Mouse (Mus musculus): ENCODE results near the gene Stpg4.
A peak's percentile ranks its signal among the peaks of the same experiment; 100 is the strongest.

Stpg4 gene

DNA sequence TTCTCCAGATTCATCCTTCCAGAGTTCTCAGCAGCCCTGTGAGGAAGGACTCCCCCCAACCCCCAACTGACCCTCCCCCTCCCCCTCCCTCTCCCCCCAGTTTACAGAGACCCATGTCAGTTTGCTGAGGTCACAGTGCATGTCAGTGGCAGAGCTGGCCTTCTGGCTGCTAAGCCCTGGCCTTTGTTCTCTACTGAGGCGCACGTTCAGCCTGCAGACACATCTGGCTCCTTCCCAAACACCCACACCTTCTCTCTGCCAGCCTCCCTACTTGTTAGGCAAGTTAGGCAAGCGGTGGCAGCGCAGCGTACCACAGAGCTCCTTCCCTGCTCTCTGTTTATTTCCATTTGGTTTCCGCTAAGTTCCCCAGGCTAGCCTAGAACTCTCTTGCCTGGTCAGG is 50.0 kb downstream of the Stpg4 start:
- DNase-seq = peak; percentile 41

DNA sequence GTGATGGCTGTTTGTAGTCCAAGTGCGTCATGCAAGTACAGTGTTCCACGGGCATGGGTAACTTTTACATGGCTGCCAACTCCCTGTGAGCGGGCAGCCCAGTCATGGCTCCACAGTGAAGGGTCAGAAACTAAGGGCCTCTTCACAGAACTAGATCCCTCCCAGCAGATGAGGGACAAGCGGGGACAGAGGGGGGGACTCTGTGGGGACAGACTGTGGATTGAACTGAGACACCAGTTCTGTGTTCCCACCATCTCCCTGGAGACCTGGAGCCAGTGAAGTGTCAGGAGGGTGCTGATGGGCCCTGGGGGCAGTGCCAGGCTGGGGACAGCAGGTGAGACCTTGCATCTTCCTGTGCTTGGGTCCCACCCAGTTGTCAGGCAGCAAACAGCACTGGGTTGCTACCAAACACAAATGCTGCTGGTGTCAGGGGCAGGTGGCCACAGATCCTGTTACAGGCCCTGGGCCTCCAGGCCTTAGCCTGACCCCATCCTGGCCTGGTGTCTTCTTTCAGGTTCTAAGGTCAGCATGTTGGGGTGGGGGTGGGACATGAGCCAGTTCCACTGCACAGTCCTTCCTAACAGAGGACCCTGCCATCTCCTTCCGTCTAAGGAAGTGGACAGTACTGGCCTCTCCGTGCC is 50.6 kb downstream of the Stpg4 start:
- DNase-seq = no peak

GRCm38 (mm10) chr17:87375941-87376511 is 51.5 kb downstream of the Stpg4 start:
- no peak for DNase-seq

- DNase-seq = no peak
Measured at GRCm38 (mm10) chr17:87373327-87373726, 54.2 kb downstream of the Stpg4 start.

GRCm38 (mm10) chr17:87372189-87372588 is 55.4 kb downstream of the Stpg4 start:
- DNase-seq = no peak

GRCm38 (mm10) chr17:87369270-87369759 is 58.2 kb downstream of the Stpg4 start:
- no peak for DNase-seq

- no peak for DNase-seq
Measured at GRCm38 (mm10) chr17:87368481-87368880, 59.1 kb downstream of the Stpg4 start.

DNA sequence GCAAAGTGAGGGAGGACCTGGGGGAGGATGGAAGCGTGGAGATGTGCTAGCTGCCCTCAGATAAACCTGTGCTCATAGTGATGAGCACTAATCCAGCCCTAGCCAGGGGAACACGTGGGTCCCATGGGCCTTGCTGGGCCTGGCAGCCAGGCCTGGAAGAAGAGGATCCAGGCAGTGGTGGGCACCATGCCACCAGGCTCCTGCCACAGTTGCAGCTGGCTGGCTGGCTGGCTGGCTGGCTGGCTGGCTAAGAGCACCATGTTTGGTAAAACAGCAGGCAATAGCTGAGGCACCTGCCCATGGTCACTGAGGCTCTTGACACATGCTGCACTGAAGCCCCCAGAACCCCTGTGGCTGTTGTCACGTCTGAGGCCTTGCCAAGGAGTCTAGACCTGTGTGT is 59.9 kb downstream of the Stpg4 start:
- DNase-seq = peak; percentile 56

DNA sequence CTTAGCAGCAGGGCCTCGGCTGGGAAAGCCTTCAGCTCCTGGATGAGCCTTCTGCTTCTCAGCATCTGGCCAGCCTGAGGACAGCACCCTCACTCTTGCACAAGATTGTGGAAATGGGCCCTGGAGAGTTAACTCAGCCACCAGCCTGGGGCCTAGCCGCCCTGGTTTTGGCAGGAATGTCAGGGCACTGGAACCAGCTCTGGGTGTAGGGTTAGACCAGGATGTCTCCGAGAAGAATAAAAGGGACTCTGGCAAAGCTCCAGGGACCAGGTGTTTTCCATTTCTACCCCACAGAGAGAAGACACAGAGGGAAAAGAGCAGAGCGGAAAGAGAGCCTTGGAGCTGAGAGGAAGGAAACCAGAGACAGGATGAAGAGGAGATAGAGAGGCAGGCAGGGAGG is 60.3 kb downstream of the Stpg4 start:
- DNase-seq = no peak

DNA sequence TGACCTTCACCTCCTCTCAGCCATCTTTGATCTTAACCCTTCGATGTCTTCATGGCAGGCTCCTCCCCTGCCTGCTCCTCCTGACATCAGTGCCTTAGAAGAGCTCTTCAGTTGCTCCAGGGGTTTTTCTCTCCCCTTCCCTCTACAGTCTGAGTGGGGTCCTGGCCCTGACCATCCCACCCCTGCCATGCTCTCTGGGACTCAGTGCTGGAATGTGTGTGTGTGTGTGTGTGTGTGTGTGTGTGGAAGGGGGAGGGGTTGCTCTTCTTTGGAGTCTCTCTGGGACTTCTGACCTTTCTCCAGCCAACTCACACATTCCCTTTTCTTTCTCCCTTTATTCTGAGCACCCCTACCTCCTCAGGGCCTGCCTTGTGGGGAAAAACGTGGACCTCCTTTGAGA is 61.0 kb downstream of the Stpg4 start:
- DNase-seq = no peak

- DNase-seq = no peak
Measured at GRCm38 (mm10) chr17:87365268-87365667, 62.3 kb downstream of the Stpg4 start.

DNA sequence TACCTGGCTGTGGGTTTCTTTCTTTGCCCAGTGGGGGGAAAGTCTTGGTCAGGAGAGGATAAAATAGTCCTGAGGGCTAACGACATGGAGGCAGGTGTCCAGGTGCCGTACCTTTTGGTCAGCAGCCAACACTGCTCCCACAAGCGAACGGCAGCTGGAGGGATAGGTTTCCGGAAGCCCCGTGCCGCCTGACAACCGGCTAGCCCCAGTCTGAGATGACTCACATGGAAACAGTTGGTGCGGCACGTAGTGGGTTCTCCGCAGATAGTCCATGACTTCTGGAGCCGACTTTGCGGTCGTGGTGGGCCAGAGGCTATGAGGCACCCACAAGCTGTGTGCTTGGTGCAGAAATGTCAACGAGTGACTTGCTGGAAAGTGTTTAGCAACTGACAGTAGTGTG is 63.4 kb downstream of the Stpg4 start:
- DNase-seq = no peak

DNA sequence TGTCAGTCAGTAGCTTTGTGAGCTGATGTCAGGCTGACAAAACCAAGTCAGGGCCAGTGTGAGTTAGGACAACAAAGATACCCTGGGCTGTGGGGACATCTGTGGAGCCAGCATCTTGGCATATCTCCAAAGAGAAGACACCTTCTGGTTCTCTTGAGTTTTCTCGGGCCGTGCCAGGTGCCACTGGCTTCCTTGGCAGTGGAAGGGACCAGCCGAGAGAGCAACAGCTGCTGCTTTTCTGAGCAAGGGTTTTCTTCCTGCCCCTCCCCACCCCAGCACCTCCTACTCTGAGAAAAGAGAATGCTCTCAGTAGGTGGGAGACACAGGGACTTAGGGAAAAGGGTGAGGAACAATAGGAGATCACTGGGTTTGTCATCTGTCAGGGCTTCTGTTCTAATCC is 66.4 kb downstream of the Stpg4 start:
- no peak for DNase-seq

DNA sequence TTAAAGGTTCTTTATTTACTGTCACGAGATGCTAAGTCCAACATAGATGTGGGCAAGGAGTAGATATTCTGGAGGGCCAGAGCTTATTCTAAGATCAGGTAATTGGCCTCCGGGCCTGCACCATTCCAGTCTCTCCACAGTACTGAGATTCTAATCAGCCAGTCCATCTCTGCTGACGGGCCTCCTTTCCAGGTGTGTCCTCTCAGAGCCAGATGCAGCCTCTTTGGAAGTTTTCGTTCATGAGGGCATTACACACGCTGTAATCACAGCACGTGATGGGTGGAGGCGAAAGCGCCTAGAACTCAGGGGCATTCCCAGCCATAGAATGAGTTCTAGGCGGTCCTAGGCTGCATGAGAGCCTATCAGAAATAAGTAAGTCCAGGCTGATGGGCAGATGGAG is 70.0 kb downstream of the Stpg4 start:
- no peak for DNase-seq

GRCm38 (mm10) chr17:87356261-87356660 is 71.3 kb downstream of the Stpg4 start:
- no peak for DNase-seq

GRCm38 (mm10) chr17:87355456-87355855 is 72.1 kb downstream of the Stpg4 start:
- no peak for DNase-seq

DNA sequence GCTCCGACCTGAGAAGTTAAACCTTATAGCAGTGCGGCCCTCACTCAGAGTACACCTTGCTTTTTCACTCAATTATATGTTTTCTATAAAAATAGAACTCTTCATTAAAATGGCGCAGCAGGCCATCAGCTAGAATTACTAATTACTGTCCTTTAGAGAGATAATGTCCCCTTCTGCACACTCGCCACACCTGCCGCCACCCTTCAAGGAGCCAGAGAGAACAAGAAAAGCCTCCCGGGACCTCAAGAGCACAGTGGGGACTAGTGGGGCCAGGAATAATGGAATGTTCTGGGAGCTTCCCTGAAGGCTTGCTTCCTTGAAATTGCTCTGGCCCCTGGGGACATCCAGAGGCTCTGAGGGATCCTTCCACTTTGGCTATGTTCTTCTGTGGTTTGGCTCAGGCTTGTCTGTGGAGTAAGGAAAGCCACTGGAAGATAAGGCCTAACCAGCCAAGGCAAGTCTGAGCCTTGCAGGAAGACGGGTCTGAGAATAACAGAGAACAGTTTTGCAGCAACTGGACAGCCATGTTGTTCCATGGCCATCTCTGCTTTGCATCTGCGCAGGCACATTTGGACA is 73.7 kb downstream of the Stpg4 start:
- DNase-seq = no peak

- DNase-seq = no peak
Measured at GRCm38 (mm10) chr17:87352898-87353225, 74.7 kb downstream of the Stpg4 start.

DNA sequence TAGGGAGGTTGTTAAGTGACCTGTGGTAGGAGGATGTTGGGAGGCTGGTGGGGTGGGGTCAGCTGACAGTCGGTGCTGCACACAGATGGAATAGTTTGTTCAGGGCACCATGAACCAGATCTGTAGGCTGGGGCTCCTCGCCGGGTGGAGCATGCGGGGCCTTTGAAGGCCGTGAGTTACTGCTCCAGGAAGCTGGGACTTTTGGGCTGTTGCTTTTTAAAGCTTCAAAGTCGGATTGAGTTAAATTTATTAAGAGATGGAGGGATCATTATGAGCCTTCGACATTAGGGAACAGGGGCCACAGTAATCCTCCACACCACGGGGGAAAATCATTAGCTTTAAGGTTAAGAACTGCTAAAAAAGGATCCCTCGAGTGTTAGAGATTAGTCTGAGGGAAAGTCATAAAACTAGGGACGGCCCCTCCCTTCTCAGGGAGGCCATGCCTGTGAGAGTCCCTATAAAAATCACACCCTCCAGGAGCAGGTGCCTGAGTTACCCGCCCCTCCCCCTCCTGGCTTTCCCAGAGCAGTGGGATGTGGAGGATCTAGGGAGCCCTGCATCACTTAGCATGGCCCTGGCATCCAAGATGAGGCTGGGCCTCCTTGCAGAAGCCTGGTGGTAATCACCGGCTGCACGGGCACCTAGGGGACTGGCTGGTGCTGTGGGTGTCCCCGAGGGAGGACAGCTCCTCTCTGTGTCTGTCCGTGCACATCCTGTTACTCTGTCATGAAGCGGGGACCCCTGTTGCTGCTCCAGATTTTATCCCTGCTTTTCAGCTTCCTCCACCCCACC is 75.2 kb downstream of the Stpg4 start:
- DNase-seq = peak; percentile 35

DNA sequence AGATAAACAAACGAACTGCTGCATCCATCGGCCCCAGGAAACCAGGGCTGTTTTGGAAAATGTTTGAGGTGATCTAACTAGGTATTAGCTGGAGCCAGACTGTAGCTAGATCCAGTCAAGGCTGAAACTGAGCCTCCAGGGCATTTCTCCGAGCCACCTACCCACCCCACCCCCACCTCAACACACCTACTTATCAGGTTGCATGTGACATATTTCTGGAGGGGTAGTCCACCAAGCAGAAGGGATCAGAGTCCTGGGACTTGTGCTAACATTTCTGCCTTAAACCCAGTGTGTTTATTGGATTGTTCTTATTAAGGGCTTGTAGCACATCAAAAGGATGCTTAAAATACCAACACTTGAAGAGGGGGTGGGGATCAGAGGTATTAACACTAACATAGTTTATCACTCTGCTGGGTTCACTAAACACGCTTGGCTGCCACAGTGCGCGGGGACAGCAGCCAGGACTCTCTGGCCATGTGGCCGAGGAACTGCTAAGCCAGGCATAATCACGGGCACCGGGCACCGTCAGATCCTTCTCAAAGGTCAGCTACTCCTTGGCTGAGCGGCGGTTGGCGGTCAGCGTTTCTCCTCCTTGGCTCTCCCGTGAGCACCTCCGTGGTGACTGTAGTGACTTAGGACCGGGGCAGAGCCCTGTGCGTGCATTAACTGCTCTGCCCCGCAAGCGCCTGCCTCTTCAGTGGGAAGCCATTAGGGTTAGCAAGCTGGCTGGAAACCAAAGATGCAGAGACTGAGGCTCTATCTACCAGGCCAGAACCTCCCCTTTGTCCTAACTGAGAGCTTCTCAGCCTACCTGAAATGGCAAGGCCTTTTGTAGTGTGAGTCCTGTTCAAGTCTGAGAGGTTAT is 76.1 kb downstream of the Stpg4 start:
- DNase-seq = peak; percentile 83

GRCm38 (mm10) chr17:87350471-87351240 is 76.9 kb downstream of the Stpg4 start:
- DNase-seq = peak; percentile 57

DNA sequence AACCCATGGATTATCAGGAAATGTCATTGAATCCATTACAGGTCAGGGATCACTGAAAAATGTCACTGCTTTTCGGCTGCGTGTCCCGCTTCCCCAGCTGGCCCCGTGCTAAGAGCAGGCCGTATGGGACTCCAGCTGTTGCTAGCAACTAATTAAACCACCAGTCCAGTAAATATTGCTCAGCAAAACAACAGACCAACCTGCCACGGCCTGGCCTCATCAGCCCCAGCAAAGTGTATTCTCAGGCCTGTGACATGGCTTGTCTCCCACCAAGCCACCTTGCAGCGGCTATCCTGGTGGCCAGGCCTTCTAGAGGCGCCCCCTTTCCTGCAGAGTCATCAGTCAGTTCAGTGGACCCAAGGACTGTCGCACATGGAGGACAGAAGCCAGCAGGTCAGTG is 78.0 kb downstream of the Stpg4 start:
- DNase-seq = peak; percentile 42

Data from kidney, adult 18-20 months (tissue).